Mouse (Mus musculus): Measurements from ENCODE around the gene Gm45785. TPM values are rescaled to one million over a fixed set of nuclear protein-coding genes. Genes with fewer than 3 reads are reported as not detected.

The Gm45785 gene
- total and polyA plus RNA-seq, 3 experiments, result not detected

DNA sequence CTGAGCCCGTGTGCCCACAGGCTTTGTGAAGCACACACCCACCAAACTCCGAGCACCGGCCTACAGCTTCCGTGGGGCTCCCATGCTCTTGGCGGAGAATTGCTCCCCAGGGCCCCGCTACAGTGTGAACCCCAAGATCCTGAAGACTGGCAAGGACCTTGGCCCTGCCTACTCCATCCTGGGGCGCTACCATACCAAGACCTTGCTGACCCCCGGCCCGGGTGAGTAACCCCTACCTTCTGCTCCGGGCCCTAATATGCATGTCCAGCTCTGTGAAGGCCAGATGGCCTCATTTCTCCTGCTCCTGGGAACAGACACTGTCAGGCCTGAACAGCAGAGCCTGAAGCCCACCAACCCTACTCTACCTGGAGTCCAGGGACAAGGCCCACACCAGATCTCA, 7.5 kb downstream of the Gm45785 start:
- H3K9ac ChIP-seq (ENCODE audit: control insufficient read depth, low read depth, low read length, poor library complexity, severe bottlenecking), result no peak overlapping the region
- H3K27me3 ChIP-seq (ENCODE audit: control insufficient read depth in 1 of 2, insufficient read depth in 2 of 2, low read length in 2 of 2), result no peaks in the 10 kb centered on the region
- H3K4me3 ChIP-seq (ENCODE audit: control insufficient read depth in 1 of 2, insufficient read depth in 1 of 2, low read depth in 2 of 2, low read length in 2 of 2), result no peak overlapping the region
- H3K27ac ChIP-seq (ENCODE audit: control insufficient read depth, low read depth, low read length), result no peak overlapping the region
- H3K9me3 ChIP-seq (replicated peaks; ENCODE audit: insufficient read depth, low read length), result no peaks in the 10 kb centered on the region
- H3K79me2 ChIP-seq (ENCODE audit: control insufficient read depth, insufficient read depth, low read length, poor library complexity), result no peaks in the 10 kb centered on the region
- H3K36me3 ChIP-seq (ENCODE audit: control insufficient read depth in 1 of 2, insufficient read depth in 2 of 2, low read length in 2 of 2), result no peaks in the 10 kb centered on the region
- TF ChIP-seq POLR2A (IDR thresholded peaks at IDR 0.05; ENCODE audit: control insufficient read depth in 1 of 2, insufficient read depth in 1 of 2, low read depth in 1 of 2, low read length in 2 of 2, poor library complexity in 1 of 2), result no peak
- H3K4me1 ChIP-seq (ENCODE audit: control insufficient read depth in 1 of 2, insufficient read depth in 2 of 2, low read length in 2 of 2), result no peaks in the 10 kb centered on the region
- DNase-seq (ENCODE audit: low read depth, low spot score), result no peak

DNA sequence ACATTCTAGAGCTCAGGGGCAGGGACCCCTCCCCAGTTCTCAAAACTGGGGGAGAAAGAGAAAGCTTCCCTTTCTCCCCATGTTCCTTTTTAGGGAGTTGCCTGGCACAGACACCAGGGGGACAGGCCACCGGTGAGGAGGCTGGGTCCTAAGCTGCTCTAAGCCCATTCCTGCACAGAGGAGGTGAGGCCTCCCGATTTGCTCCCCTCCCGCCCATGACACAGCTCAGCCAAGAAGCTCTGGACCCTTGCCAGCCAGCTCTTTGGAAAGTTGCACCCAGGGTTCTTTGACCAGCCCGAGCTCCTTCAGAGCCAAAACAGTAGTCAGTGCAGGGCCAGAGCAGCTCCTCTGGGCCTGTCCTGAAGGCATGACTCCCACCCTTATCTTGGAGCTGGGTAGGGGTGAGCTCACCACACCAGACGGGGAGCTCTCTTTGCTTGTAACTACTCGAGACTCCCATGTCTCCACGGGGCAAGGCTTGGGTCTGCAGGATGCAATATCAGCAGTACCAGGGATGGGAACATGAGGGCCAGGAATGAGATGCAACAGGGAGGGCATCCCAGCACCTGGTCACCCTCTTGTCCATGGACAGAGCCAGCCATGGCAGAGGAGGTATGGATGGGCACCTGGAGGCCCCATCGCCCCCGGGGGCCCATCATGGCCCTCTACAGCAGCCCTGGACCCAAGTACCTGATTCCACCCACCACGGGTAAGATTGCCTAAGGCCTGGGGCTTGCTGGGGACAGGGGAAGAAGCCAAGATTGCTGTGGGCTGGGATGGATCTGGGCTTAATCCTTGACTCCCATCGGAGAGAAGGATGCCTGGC, 8.2 kb downstream of the Gm45785 start, which contains the start of gene Odf3:
Gene Odf3 (plus strand): TSS at position 51 of the 826 bp plus-strand sequence.
- Histone ChIP-seq H3K27me3 (ENCODE audit: control insufficient read depth in 1 of 2, insufficient read depth in 2 of 2, low read length in 2 of 2) (no peaks in the 10 kb centered on the region), H3K4me3 (ENCODE audit: control insufficient read depth in 1 of 2, insufficient read depth in 1 of 2, low read depth in 2 of 2, low read length in 2 of 2) (no peak within 1 kb of the TSS), H3K4me1 (ENCODE audit: control insufficient read depth in 1 of 2, insufficient read depth in 2 of 2, low read length in 2 of 2) (no peaks in the 10 kb centered on the region), H3K9me3 (replicated peaks; ENCODE audit: insufficient read depth, low read length) (no peaks in the 10 kb centered on the region), H3K36me3 (ENCODE audit: control insufficient read depth in 1 of 2, insufficient read depth in 2 of 2, low read length in 2 of 2) (no peaks in the 10 kb centered on the region), H3K9ac (ENCODE audit: control insufficient read depth, low read depth, low read length, poor library complexity, severe bottlenecking) (no peak within 1 kb of the TSS), H3K27ac (ENCODE audit: control insufficient read depth, low read depth, low read length) (no peak within 1 kb of the TSS), H3K79me2 (ENCODE audit: control insufficient read depth, insufficient read depth, low read length, poor library complexity) (no peaks in the 10 kb centered on the region)
- DNase-seq (ENCODE audit: low read depth, low spot score), result no peak
- no peak for TF ChIP-seq KAT2A (conservative IDR thresholded peaks at IDR 0.05; ENCODE audit: low read depth, low read length)
- no peak for TF ChIP-seq MYC (IDR thresholded peaks at IDR 0.05; ENCODE audit: low read depth, low read length)
- no peak for TF ChIP-seq E2F4 (IDR thresholded peaks at IDR 0.05; ENCODE audit: borderline replicate concordance, low read depth, low read length)
- no peak for TF ChIP-seq MYB (IDR thresholded peaks at IDR 0.05; ENCODE audit: low read depth, low read length)
- no peak for TF ChIP-seq MXI1 (IDR thresholded peaks at IDR 0.05; ENCODE audit: low read depth, low read length)
- TF ChIP-seq ETS1 (IDR thresholded peaks at IDR 0.05; ENCODE audit: low read depth, low read length), result no peak

DNA sequence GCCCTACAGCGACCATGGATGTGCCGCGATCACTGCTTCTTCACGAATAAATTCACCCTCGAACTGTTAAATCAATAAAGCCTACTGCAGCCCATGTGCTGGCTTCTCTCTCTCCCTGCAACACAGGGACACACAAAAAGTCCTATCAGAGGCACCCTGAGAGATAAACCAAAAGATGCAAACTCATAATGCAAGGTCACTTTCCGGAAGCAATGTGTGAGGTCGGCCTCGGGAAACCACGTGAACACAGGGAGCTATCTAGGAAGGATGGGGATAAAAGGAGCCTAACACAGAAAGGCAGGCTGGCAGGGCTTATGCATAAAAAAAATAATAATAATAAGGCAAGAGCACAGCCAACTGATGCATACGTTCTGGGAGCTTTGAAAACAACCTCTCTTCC, 9.5 kb downstream of the Gm45785 start:
- H3K79me2 ChIP-seq (ENCODE audit: control insufficient read depth, insufficient read depth, low read length, poor library complexity), result no peaks in the 10 kb centered on the region
- TF ChIP-seq MYC (IDR thresholded peaks at IDR 0.05; ENCODE audit: low read depth, low read length), result no peak
- no peak for TF ChIP-seq MEF2A (IDR thresholded peaks at IDR 0.05; ENCODE audit: extremely low read depth, insufficient replicate concordance, low read depth, low read length, poor library complexity, severe bottlenecking)
- no peaks in the 10 kb centered on the region for H3K36me3 ChIP-seq (ENCODE audit: control insufficient read depth in 1 of 2, insufficient read depth in 2 of 2, low read length in 2 of 2)
- no peaks in the 10 kb centered on the region for H3K9me3 ChIP-seq (replicated peaks; ENCODE audit: insufficient read depth, low read length)
- H3K27me3 ChIP-seq (ENCODE audit: control insufficient read depth in 1 of 2, insufficient read depth in 2 of 2, low read length in 2 of 2), result no peaks in the 10 kb centered on the region; a peak in 1 of 4 replicates
- H3K4me1 ChIP-seq (ENCODE audit: control insufficient read depth in 1 of 2, insufficient read depth in 2 of 2, low read length in 2 of 2), result no peaks in the 10 kb centered on the region
- H3K4me3 ChIP-seq (ENCODE audit: control insufficient read depth in 1 of 2, insufficient read depth in 1 of 2, low read depth in 2 of 2, low read length in 2 of 2), result no peak overlapping the region
- DNase-seq (ENCODE audit: low read depth, low spot score), result no peak
- no peak overlapping the region for H3K27ac ChIP-seq (ENCODE audit: control insufficient read depth, low read depth, low read length)
- no peak overlapping the region for H3K9ac ChIP-seq (ENCODE audit: control insufficient read depth, low read depth, low read length, poor library complexity, severe bottlenecking)

Measured in MEL (cell line).